Mouse (Mus musculus): ENCODE measurements around the gene Tubb4a. TPM values are rescaled to one million over a fixed set of nuclear protein-coding genes. Genes with fewer than 3 reads are reported as not detected.

Tubb4a gene
- 6.7 and 8.1 TPM in 2 replicates for polyA plus RNA-seq (2015; fragmentation: Nextera tagmentation; extraction: Ambion mirVana)

DNA sequence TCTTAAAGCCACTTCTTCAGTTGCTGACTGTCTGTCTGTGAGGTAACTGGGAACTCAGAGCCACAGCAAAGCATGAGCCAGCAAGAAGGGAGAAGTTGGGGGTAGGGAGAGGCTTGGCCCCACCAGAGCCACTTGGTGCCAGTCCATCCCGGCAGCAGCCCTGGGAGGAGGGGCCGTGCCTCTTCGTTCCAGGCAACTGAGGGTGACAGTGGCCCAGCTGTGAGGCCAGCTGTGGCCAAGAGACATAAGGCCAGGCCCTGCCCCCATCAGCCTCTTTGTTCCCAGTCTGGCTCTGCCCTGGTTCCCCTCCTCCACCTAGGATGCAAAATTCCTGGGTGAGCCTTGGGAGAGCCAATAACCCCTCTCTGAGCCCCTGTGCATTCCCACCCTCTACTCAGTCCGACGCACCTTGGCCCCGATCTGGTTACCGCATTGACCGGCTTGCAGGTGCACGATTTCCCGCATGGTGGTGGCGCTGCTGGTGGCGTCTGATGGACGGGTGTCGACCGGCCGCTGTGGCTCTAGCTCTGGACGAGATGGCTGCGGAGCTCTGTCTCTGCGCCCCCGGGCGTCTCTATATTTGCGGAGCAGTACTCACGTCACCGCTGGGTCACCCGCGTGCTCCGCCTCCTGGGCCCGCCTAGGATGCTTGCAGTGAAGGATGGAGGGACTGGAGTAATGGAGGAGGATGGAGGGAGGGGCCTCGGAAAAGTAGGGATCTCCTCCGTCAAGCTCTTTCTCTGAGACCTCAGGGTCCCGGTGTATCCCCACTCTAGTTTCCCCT is at the start of gene Tubb4a:
Tubb4a (minus strand) TSS at position 734 of the 784 bp plus-strand sequence.

DNA sequence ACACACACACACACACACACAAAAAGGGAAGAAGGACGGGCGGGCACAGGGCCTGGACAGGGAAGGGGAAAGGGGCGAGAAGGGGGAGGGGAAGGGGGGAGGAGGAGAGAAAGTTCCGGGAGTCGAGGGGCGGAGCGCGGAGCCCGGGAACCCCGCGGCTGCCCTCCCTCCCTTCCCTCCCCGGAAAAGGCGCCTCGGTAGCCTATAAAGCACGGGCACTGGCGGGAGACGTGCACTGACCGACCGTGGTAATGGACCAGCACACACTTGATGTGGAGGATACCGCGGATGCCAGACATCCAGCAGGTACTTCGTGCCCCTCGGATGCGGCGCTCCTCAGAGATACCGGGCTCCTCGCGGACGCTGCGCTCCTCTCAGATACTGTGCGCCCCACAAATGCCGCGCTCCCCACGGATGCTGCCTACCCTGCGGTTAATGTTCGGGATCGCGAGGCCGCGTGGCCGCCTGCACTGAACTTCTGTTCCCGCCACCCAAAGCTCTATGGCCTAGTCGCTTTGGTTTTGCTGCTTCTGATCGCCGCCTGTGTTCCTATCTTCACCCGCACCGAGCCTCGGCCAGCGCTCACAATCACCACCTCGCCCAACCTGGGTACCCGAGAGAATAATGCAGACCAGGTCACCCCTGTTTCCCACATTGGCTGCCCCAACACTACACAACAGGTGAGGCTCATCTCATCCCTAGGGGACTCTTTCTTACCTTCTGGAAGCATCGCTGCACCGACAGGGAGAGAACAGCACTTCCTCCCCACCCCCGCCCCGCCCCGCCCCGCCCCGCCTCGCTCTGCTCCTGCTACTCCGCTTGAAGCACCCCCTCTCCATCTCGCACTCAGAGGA is 17.8 kb upstream of the Tubb4a start, which contains the start of gene Tnfsf9:
Tnfsf9 (plus strand) TSS at position 145 of the 854 bp plus-strand sequence.

DNA sequence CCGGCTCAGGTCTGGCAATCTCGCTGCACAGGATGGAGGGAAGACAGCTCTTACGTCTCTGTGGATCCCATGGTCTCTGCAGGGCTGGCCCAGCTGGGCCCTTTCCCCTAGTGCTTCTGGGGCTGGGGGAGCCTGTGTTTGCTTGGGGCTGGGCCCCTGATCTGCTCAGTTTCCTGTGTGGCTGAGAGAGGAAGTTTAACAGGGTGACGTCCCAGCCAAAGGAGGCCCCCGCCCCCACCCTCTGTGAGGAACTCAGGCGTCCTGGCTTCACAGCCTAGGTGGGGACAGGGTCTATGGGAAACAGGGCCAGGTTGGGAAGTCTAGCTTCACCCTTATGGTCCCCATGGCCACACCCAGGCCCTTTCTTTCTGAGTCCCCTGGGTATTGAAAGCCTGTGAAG is 9.2 kb downstream of the Tubb4a start, which contains the start of gene Dennd1c:
Dennd1c (minus strand) TSS at position 179 of the 400 bp plus-strand sequence.

DNA sequence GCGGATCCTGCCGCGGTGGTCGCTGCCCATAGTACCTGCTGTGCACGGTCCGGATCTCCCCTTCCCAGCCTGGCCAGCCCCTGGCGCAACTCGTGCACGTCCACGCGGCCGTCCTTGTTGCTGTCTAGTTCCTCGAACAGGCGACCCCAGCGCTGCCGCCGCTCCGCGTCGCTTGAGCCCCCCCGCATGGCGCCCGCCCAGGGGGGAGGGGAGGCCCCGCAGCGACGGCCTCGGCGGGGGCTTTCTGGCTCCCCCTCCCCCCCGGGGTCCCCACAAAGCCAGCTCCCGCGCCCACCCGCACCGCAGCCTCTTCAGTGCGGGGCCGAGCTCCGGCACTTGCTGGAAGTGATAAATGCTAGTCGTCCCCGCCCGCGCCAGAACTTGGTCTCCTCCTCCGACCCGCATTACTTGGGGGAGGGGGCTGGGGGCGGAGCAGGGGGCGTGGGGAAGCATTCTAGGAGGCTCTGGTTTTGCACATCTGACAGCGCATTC is 28.1 kb downstream of the Tubb4a start, which contains the start of gene Slc25a23:
Slc25a23 (minus strand) TSS at position 378 of the 492 bp plus-strand sequence.

DNA sequence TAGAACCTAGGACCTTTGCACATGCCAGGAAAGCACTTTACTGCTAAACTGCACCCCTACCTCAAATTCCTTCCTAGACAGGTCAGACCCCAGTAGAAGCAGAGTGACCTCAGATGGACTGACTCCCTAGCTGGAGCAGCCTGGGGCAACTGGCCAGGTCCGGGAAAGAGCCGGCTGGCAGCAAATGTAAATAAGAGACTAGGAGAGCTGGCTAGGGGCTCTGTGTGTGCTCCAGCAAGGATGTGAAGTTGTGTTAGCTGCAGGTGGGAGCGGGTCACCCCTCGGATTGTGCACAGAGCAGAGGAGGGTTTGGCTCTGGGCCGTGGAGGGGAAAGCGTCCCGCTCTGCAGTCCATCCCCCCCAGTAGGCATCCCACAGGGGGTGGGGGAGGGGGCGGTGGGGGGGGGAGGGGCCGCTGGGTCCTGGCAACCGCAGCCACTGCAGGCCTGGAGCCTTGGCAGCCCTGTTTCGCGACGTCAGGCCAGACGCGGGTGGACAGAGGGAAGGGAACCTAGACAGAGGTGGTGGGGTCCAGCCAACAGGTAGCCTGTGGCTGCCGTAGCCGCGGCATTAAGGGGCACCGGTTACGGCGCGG is 28.6 kb downstream of the Tubb4a start, which contains the start of gene Crb3:
Crb3 (plus strand) TSS at position 215 of the 595 bp plus-strand sequence.

DNA sequence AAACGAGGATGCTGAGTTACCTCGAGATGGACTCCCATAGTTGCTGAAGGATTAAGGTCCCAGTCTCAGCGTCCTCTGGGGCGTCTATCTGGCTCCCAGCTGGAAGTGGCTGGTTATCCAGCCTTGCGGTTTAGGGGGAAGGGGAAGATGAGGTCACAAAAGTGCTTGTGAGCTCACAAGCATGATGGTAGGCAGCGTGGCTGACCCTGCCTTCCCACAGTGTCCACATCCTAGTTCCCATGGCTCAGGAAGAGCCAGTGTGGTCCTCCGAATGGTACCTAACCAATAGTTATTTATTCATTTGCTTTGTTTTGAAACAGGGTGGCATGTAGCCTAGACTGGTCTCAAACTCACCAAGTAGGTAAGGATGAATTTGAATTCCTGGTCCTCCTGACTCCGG is 46.0 kb downstream of the Tubb4a start, which contains the start of gene Slc25a41:
Slc25a41 (minus strand) TSS at position 101 of the 400 bp plus-strand sequence.

DNA sequence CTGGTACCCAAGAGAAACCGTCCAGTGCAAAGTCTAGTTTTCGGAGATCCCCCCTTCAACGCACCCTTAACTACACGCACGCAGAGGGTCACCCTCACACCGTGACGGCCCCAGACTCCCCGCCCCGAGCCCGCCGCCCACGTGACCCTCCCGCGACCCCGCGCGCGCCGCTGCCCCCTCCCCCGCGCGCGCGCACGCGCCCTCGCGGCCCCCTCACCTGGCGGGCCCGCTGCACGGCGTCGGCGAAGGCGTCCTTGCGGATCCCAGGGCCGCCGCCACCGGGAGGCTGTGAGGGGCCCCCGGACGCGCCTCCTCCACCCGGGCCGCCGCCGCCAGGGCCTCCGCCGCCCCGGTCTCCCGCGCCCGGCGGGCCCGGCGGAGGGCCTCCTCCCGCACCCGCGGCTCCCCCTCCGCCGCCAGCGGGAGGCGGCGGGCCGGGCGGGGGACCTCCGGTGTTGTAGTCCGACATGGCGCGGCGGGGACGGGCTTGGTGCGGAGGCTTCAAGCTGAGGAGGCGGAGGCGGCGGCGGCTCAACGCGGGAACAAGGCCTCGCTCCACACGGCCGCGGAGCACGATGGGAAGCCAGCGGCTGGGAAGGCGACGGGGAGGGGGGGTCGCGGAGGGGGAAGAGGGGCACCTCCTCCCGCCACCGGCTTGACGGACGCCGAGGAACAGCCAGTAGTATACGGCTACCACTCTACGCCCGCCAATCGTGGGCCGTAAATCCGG is 56.5 kb downstream of the Tubb4a start, which contains the start of gene Khsrp:
Khsrp (minus strand) TSS at position 592 of the 730 bp plus-strand sequence.

Other genes starting within 250 kb of the Tubb4a start
- gene Acsbg2, start 213.3 kb downstream of the Tubb4a start, polyA plus RNA-seq (2015; fragmentation: Nextera tagmentation; extraction: Ambion mirVana) = not detected in 2 replicates
- gene 1700061G19Rik, start 212.3 kb downstream of the Tubb4a start, polyA plus RNA-seq (2015; fragmentation: Nextera tagmentation; extraction: Ambion mirVana) = 10.6 and 11.7 TPM in 2 replicates
- gene Mllt1, start 152.4 kb downstream of the Tubb4a start, polyA plus RNA-seq (2015; fragmentation: Nextera tagmentation; extraction: Ambion mirVana) = 15.8 and 18.0 TPM in 2 replicates
- gene Acer1, start 105.7 kb downstream of the Tubb4a start, polyA plus RNA-seq (2015; fragmentation: Nextera tagmentation; extraction: Ambion mirVana) = not detected in 2 replicates
- 84.4 and 98.9 TPM in 2 replicates for gene Clpp, start 97.5 kb downstream of the Tubb4a start, polyA plus RNA-seq (2015; fragmentation: Nextera tagmentation; extraction: Ambion mirVana)
- gene Alkbh7, start 90.4 kb downstream of the Tubb4a start, polyA plus RNA-seq (2015; fragmentation: Nextera tagmentation; extraction: Ambion mirVana) = 25.4 and 30.7 TPM in 2 replicates
- gene Pspn, start 87.8 kb downstream of the Tubb4a start, polyA plus RNA-seq (2015; fragmentation: Nextera tagmentation; extraction: Ambion mirVana) = 0.30 and 1.0 TPM in 2 replicates
- 37.8 and 42.8 TPM in 2 replicates for gene Gtf2f1, start 76.5 kb downstream of the Tubb4a start, polyA plus RNA-seq (2015; fragmentation: Nextera tagmentation; extraction: Ambion mirVana)
- gene Gm17949, start 76.3 kb downstream of the Tubb4a start, polyA plus RNA-seq (2015; fragmentation: Nextera tagmentation; extraction: Ambion mirVana) = 0.22 and 0.35 TPM in 2 replicates
- 19.1 and 23.0 TPM in 2 replicates for gene Khsrp, start 56.3 kb downstream of the Tubb4a start, polyA plus RNA-seq (2015; fragmentation: Nextera tagmentation; extraction: Ambion mirVana)
- not detected in 2 replicates for gene Slc25a41, start 46.1 kb downstream of the Tubb4a start, polyA plus RNA-seq (2015; fragmentation: Nextera tagmentation; extraction: Ambion mirVana)
- gene Crb3, start 28.7 kb downstream of the Tubb4a start, polyA plus RNA-seq (2015; fragmentation: Nextera tagmentation; extraction: Ambion mirVana) = 15.0 and 16.8 TPM in 2 replicates
- gene Slc25a23, start 27.9 kb downstream of the Tubb4a start, polyA plus RNA-seq (2015; fragmentation: Nextera tagmentation; extraction: Ambion mirVana) = 8.5 and 9.0 TPM in 2 replicates
- gene Dennd1c, start 9.3 kb downstream of the Tubb4a start, polyA plus RNA-seq (2015; fragmentation: Nextera tagmentation; extraction: Ambion mirVana) = 1.1 and 3.1 TPM in 2 replicates
- 5.6 and 6.2 TPM in 2 replicates for gene Tnfsf9, start 17.5 kb upstream of the Tubb4a start, polyA plus RNA-seq (2015; fragmentation: Nextera tagmentation; extraction: Ambion mirVana)
- gene Cd70, start 62.0 kb upstream of the Tubb4a start, polyA plus RNA-seq (2015; fragmentation: Nextera tagmentation; extraction: Ambion mirVana) = 0.20 TPM in 1 of 2 replicates, not detected in the other
- 0.08 and 0.65 TPM in 2 replicates for gene Tnfsf14, start 106.4 kb upstream of the Tubb4a start, polyA plus RNA-seq (2015; fragmentation: Nextera tagmentation; extraction: Ambion mirVana)
- gene C3, start 140.4 kb upstream of the Tubb4a start, polyA plus RNA-seq (2015; fragmentation: Nextera tagmentation; extraction: Ambion mirVana) = 24.9 and 30.2 TPM in 2 replicates
- 35.5 and 36.8 TPM in 2 replicates for gene Gpr108, start 160.7 kb upstream of the Tubb4a start, polyA plus RNA-seq (2015; fragmentation: Nextera tagmentation; extraction: Ambion mirVana)
- 37.0 and 40.2 TPM in 2 replicates for gene Trip10, start 161.7 kb upstream of the Tubb4a start, polyA plus RNA-seq (2015; fragmentation: Nextera tagmentation; extraction: Ambion mirVana)
- gene Vav1, start 191.3 kb upstream of the Tubb4a start, polyA plus RNA-seq (2015; fragmentation: Nextera tagmentation; extraction: Ambion mirVana) = 1.7 and 5.3 TPM in 2 replicates